Comparison of ENCODE assay signal across 8 mouse cellular contexts in the genomic region with DNA sequence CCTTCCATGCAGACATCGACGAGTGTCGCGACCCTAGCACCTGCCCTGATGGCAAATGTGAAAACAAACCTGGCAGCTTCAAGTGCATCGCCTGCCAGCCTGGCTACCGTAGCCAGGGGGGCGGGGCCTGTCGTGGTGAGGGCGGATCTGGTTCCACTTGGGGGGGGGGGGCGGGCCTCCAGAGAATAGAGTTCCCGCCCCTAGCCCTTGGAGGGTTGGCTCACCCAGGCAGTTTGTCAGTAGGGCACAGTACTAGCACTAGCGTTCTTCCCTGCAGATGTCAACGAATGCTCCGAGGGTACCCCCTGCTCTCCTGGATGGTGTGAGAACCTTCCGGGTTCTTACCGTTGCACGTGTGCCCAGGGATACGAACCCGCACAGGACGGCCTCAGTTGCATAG. TPM values are rescaled to one million over a fixed set of nuclear protein-coding genes. Genes with fewer than 3 reads are reported as not detected.
A peak's percentile ranks its signal among the peaks of the same experiment; 100 is the strongest.
DNase-seq lines count a peak whose midpoint lies in the region; ATAC-seq and TF ChIP-seq lines count a peak whose summit lies in the region.

No protein-coding gene starts in this region.

- peaks cover 27% of the 10 kb centered on the region for H3K4me1 ChIP-seq in heart, embryonic 10.5 days
- H3K4me1 ChIP-seq in heart, postnatal 0 days (ENCODE audit: control insufficient read depth, insufficient read depth), result no peaks in the 10 kb centered on the region; the same call in 1 of the 2 replicates
- peaks cover 4% of the 10 kb centered on the region; the same call in 1 of the 2 replicates for H3K4me1 ChIP-seq in stomach, embryonic 16.5 days (ENCODE audit: control insufficient read depth, insufficient read depth, low read length)

- H3K27me3 ChIP-seq in heart, embryonic 10.5 days (ENCODE audit: insufficient read depth, poor library complexity, severe bottlenecking), result peaks cover 98% of the 10 kb centered on the region
- peaks cover 21% of the 10 kb centered on the region; the same call in 1 of the 2 replicates for H3K27me3 ChIP-seq in heart, postnatal 0 days (ENCODE audit: control insufficient read depth, insufficient read depth, low read length)
- H3K27me3 ChIP-seq in stomach, embryonic 16.5 days (ENCODE audit: control insufficient read depth, insufficient read depth, low read length), result peaks cover 6% of the 10 kb centered on the region

- WGBS in heart, embryonic 10.5 days, result 7% methylated on average over 20 of the region's 20 CpGs
- 25% methylated on average over 20 of the region's 20 CpGs for WGBS in heart, postnatal 0 days
- WGBS in stomach, embryonic 16.5 days, result 19% methylated on average over 20 of the region's 20 CpGs

- no peak for TF ChIP-seq CTCF in heart, postnatal 0 days (IDR thresholded peaks at IDR 0.05; ENCODE audit: low read depth)

- no peak overlapping the region for H3K4me2 ChIP-seq in heart, postnatal 0 days (ENCODE audit: low read depth, low read length)
- H3K4me2 ChIP-seq in stomach, embryonic 16.5 days (ENCODE audit: low read depth, low read length), result peak overlapping the region; percentile 4; the same call in 1 of the 2 replicates

- H3K27ac ChIP-seq in heart, embryonic 10.5 days, result no peak overlapping the region
- H3K27ac ChIP-seq in heart, postnatal 0 days (ENCODE audit: low read depth), result no peak overlapping the region
- no peak overlapping the region for H3K27ac ChIP-seq in stomach, embryonic 16.5 days (ENCODE audit: low read length)

- TF ChIP-seq EP300 in heart, postnatal 0 days (IDR thresholded peaks at IDR 0.05; ENCODE audit: low read depth), result no peak

- no peak for DNase-seq in heart, embryonic 10.5 days (ENCODE audit: low spot score)
- DNase-seq in heart, adult 11 months, result no peak
- peak; percentile 45 for DNase-seq in T-cell, adult 2 months (ENCODE audit: low spot score)
- no peak for DNase-seq in heart, postnatal 0 days (ENCODE audit: low spot score)
- DNase-seq in liver, result peak; percentile 51
- no peak for DNase-seq in layer of hippocampus, adult 11-12 months (ENCODE audit: low spot score)
- no peak for DNase-seq in yolk sac, embryonic 10.5 days (ENCODE audit: low spot score)

- no peak overlapping the region for H3K9ac ChIP-seq in heart, postnatal 0 days (replicated peaks; ENCODE audit: low read depth, low read length)
- peak overlapping the region; percentile 13; the same call in 1 of the 2 replicates for H3K9ac ChIP-seq in stomach, embryonic 16.5 days (ENCODE audit: low read length)

- no peaks in the 10 kb centered on the region for H3K36me3 ChIP-seq in heart, embryonic 10.5 days
- H3K36me3 ChIP-seq in heart, postnatal 0 days (replicated peaks; ENCODE audit: control insufficient read depth, insufficient read depth, low read length), result 0 out of 2 replicates have a peak, but pooled peaks cover 6% of the 10 kb centered on the region
- H3K36me3 ChIP-seq in stomach, embryonic 16.5 days (ENCODE audit: control insufficient read depth, insufficient read depth, low read length), result peaks cover 5% of the 10 kb centered on the region; the same call in 1 of the 2 replicates

- 0 out of 2 replicates have a peak, but pooled peaks have one; percentile 25 for ATAC-seq in heart, postnatal 0 days (ENCODE audit: insufficient read depth, low read depth)
- ATAC-seq in stomach, embryonic 16.5 days (ENCODE audit: insufficient read depth, low FRiP score), result no peak

- H3K4me3 ChIP-seq in heart, embryonic 10.5 days, result peak overlapping the region; percentile 31
- H3K4me3 ChIP-seq in heart, postnatal 0 days (ENCODE audit: low read depth, low read length), result no peak overlapping the region
- no peak overlapping the region for H3K4me3 ChIP-seq in stomach, embryonic 16.5 days (replicated peaks; ENCODE audit: low read length)

- no peaks in the 10 kb centered on the region for H3K9me3 ChIP-seq in heart, embryonic 10.5 days
- no peaks in the 10 kb centered on the region for H3K9me3 ChIP-seq in heart, postnatal 0 days (replicated peaks; ENCODE audit: control insufficient read depth, low read length)
- no peaks in the 10 kb centered on the region for H3K9me3 ChIP-seq in stomach, embryonic 16.5 days (replicated peaks; ENCODE audit: control insufficient read depth, low read length)

RNA-seq across cellular contexts. Expression of a gene that starts 11.0 kb away (rescaled TPM):
- polyA plus RNA-seq in heart, embryonic 10.5 days (2016; fragmentation: Nextera tagmentation; extraction: Ambion mirVana), result 4.2 and 4.3 TPM in 2 replicates
- total RNA-seq in heart, postnatal 0 days (2014; rRNA removed; ENCODE audit: low replicate concordance), result 60.0 and 73.4 TPM in 2 replicates
- polyA plus RNA-seq in heart, postnatal 0 days (2015; fragmentation: Nextera tagmentation; extraction: Ambion mirVana), result 15.4 and 16.3 TPM in 2 replicates
- polyA plus RNA-seq in stomach, embryonic 16.5 days (2015; fragmentation: Nextera tagmentation; extraction: Ambion mirVana), result 22.8 and 24.6 TPM in 2 replicates

RNA-seq across cellular contexts. Expression of a gene that starts 19.5 kb away (rescaled TPM):
- 74.4 and 75.2 TPM in 2 replicates for polyA plus RNA-seq in heart, embryonic 10.5 days (2016; fragmentation: Nextera tagmentation; extraction: Ambion mirVana)
- total RNA-seq in heart, postnatal 0 days (2014; rRNA removed; ENCODE audit: low replicate concordance), result 78.0 and 82.4 TPM in 2 replicates
- polyA plus RNA-seq in heart, postnatal 0 days (2015; fragmentation: Nextera tagmentation; extraction: Ambion mirVana), result 46.1 and 47.1 TPM in 2 replicates
- 66.3 and 67.8 TPM in 2 replicates for polyA plus RNA-seq in stomach, embryonic 16.5 days (2015; fragmentation: Nextera tagmentation; extraction: Ambion mirVana)

RNA-seq across cellular contexts. Expression of a gene that starts 22.3 kb away (rescaled TPM):
- polyA plus RNA-seq in heart, embryonic 10.5 days (2016; fragmentation: Nextera tagmentation; extraction: Ambion mirVana), result 75.9 and 88.9 TPM in 2 replicates
- total RNA-seq in heart, postnatal 0 days (2014; rRNA removed; ENCODE audit: low replicate concordance), result 118 and 140 TPM in 2 replicates
- 74.8 and 76.6 TPM in 2 replicates for polyA plus RNA-seq in heart, postnatal 0 days (2015; fragmentation: Nextera tagmentation; extraction: Ambion mirVana)
- 64.6 and 66.5 TPM in 2 replicates for polyA plus RNA-seq in stomach, embryonic 16.5 days (2015; fragmentation: Nextera tagmentation; extraction: Ambion mirVana)

RNA-seq across cellular contexts. Expression of a gene that starts 25.6 kb away (rescaled TPM):
- 69.0 and 130 TPM in 2 replicates for polyA plus RNA-seq in heart, embryonic 10.5 days (2016; fragmentation: Nextera tagmentation; extraction: Ambion mirVana)
- 113 and 118 TPM in 2 replicates for total RNA-seq in heart, postnatal 0 days (2014; rRNA removed; ENCODE audit: low replicate concordance)
- 86.5 and 111 TPM in 2 replicates for polyA plus RNA-seq in heart, postnatal 0 days (2015; fragmentation: Nextera tagmentation; extraction: Ambion mirVana)
- 51.2 and 63.2 TPM in 2 replicates for polyA plus RNA-seq in stomach, embryonic 16.5 days (2015; fragmentation: Nextera tagmentation; extraction: Ambion mirVana)

RNA-seq across cellular contexts. Expression of a gene that starts 47.6 kb away (rescaled TPM):
- polyA plus RNA-seq in heart, embryonic 10.5 days (2016; fragmentation: Nextera tagmentation; extraction: Ambion mirVana), result 0.15 TPM in 1 of 2 replicates, not detected in the other
- total RNA-seq in heart, postnatal 0 days (2014; rRNA removed; ENCODE audit: low replicate concordance), result not detected in 2 replicates
- polyA plus RNA-seq in heart, postnatal 0 days (2015; fragmentation: Nextera tagmentation; extraction: Ambion mirVana), result 0.30 and 0.34 TPM in 2 replicates
- 2.0 and 2.2 TPM in 2 replicates for polyA plus RNA-seq in stomach, embryonic 16.5 days (2015; fragmentation: Nextera tagmentation; extraction: Ambion mirVana)

Comparison
In these comparisons a context has a peak if more than half of its experiments do, and no peak if none do; other contexts are left out.
1. DNase-seq: peak in T-cell, adult 2 months (single experiment) and liver (single experiment); none in heart, embryonic 10.5 days (single experiment), heart, adult 11 months (single experiment), heart, postnatal 0 days (single experiment), layer of hippocampus, adult 11-12 months (single experiment) and yolk sac, embryonic 10.5 days (single experiment).